Mouse (Mus musculus): Measurements from ENCODE around the gene Sbno2.
"Not testable (repeated sequence)": the region's sequence is repeated elsewhere in the genome, so short reads cannot be mapped to it uniquely, and the experiment has no call there.

Sbno2 gene

DNA sequence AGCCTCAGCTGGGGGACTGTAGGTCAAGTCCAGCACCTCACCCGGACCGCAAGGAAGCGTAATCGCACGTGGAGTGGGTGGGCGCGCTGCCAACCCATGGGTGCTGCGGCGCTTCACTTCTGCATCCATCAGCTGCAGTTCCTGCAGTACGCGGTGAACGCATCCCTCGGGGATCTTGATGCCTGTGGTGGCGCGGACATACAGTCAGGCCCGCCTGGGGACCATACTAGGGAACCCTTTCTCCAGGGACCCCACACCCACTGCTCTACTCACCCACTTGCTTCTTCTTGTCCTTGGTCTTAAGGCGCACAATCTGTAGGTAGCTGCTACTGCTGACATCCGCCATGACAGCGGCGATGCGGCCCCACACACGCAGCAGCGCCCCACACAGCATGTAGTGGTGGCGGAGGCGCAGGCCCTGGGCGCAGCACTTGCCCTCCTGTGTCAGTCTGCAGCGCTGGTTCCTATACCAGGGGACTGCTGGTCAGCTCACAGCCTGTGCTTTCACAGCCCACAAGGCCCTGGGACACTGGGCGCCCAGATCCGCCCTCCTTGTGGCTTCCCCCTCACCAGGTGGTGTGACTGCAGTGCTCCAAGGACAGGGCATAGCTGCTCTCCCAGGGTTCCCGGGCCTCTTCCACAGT lies 47.6 kb downstream of the Sbno2 start:
- in situ Hi-C loops (cut with MboI, MseI): no loop called here

DNA sequence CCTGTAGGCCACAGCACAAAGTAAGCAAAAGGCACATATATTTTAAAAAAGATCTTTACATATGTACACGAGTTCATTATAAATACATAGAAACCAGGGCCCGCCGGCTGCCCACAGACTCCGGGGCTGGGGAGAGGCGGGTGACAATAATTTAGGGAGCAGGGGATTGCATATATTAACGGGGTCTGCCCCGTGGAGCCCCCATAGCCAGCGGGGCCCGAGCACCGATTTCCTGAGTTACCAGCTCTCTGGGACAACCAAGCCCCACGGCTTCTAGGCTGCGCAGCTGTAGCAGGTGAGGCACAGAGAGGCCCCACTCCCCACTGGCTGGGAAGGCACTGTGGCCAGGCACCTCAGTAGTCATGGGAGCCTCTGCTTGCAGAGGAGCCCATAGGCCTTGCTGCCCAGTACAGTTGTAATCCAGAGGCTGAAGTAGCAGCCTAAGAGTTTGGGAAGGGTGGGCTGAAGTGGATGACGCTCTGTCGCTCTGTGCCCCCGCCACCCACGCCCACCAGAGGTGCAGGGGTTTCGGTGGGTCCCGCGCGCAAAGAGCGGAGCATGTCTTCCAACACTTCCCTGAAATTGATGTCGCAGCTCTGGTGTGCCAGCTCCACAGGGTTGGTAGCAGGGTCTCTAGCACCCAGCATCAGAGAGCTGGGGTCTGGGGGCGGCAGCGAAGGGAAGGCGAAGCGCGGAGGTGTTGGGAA lies 48.2 kb downstream of the Sbno2 start:
- in situ Hi-C loops (cut with MboI, MseI): no loop called here

DNA sequence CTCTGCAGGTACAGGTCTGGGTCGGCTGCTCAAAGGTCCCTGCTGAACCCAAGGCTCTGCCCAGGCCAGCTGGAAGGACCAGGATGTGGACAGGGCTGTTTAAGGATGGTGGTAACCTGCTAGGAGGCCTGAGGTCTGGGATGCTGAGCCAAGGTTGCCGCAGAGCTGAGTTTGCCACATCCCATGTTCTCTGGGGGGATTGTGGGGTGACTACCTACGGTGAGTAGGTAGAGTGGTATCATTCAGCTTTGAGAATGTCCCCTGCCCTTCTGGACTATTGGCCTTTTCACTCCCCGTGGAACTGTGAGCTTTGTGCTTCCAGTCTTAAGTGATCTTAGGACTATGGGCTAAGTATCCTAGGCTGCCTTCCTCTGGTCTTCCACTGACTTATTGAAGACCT lies 48.9 kb downstream of the Sbno2 start:
- in situ Hi-C loops (cut with MboI, MseI): no loop called here

DNA sequence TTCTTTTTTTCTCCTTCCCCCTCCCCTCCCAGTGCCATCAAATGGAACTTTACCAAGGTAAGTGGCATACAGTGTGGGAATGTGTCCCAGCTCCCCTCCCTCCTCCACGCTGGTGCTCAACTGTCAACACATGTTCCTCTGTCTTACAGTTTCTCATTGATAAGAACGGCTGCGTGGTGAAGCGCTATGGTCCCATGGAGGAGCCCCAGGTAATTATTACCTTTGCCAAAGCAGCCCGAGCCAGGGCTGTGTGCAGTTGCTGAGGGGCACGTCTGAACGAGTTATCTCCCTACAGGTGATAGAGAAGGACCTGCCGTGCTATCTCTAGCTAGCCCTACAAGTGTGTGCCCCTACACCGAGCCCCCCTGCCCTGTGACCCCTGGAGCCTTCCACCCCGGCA lies 49.5 kb downstream of the Sbno2 start:
- in situ Hi-C loops (cut with MboI, MseI): no loop called here

DNA sequence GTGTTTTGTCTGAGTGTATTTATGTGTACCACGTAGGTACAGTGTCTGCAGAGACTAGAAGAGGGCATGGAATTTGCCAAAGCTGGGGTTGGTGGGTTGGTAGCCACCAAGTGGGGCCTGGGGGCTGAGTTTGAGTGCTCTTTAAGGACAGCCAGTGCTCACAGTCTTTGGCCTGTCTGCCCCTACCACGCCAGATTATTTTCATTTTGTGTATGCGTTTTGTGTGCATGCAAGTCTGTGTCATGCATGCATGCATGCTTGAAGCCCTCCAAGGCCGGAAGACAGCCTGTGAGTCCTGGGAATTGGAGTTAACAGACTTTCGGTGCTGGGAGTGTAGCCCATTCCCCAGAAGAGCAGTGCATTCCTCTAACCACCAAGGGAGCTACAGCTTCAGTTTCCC lies 50.0 kb downstream of the Sbno2 start:
- in situ Hi-C loops (cut with MboI, MseI): no loop called here

DNA sequence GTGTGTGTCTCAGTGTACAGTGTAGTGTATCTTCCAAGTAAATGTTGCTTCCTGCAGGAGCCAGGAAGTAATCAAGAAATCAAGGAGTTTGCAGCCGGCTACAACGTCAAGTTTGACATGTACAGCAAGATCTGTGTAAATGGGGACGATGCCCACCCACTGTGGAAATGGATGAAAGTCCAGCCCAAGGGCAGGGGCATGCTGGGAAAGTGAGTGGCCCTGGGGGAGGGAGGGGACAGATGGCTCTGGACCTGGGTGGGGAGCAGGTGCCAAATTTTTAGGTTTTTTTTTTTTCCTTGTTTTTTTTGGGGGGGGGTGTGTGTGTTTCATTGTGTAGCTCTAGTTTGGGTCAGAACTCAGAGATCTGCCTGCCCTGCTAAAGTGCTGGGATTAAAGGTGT lies 50.5 kb downstream of the Sbno2 start:
- in situ Hi-C loops (cut with MboI, MseI): not testable (repeated sequence)

DNA sequence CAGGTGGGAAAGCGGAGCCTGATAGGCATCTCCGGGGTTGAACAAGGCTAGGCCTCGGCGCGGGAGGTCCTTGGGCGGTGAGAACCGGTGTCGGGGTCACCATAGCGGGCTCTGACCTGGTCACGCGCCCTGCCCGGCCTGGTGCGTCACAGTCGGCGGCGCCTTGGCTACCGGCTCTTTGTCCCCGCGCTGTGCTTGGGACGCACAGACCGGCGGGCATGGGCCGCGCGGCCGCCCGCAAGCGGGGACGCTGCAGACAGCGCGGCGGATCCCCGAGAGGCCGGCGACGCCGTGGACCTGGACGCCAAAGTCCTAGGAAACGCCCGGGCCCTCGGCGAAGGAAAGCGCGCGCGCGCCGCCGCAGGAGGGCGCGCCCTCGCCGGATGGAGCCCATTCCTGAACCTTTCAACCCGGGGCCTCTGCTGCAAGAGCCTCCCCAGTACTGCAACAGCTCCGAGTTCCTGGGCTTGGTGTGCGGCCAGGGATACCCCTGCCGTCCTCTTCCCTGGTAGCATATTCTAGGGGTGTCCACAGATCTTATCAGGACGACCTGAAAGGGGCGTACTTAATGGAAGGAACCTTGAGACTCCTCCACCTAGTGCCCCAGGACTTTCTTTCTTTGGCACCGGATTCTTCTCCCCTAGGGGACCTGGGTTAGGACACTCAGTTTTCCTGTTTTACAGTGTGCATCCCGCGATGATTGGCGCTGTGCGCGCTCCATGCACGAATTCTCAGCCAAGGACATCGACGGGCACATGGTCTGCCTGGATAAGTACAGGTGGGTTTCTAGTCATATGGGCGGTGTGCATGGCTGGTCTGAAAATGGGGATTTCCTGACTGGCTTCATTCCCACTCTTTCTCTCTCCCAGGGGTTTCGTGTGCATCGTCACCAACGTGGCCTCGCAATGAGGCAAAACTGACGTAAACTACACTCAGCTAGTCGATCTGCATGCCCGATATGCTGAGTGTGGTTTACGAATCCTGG lies 51.2 kb downstream of the Sbno2 start:
- in situ Hi-C loops (cut with MboI, MseI): no loop called here

DNA sequence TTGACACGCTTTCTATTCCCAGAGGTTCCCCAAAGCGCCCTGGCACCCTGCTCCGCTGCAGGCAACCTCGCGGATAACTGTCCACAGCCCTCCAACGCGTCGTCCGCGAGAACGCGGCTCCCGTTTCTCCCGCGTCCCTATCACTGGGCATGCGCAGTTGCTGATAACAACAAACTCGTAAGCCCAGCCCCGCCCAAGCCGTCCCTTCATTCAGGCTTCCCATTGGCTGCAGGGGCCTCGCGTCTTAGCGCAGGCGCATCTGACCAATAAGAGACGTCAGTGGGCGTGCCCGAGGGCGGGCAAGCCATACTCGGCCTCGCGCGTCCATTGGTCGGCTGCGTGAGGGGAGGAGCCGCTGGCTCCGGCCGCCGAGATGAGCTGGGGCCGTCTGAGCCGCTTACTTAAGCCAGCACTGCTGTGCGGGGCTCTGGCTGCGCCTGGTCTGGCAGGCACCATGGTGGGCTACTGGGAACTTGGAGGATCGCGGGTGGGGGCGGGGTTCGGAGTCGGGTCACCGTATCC lies 52.1 kb downstream of the Sbno2 start:
- in situ Hi-C loops (cut with MboI, MseI): no loop called here

DNA sequence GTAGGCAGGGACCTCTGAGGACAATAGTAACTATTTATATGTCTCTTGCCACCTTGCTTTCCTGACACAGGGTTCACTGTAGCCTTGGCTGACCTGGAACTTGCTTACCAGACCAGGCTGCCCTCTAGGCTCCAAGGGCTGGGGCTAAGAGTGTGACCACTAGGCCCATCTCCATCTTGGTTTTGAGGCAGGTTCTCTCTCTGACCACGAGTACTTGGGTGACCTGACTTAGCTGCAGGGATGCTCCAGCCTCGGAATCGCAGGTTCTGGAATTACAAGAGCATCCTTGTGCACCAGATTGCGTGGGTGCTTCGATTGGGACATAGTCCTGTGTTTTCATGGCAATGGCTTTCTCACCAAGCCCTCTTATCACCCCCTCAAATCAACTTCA lies 53.0 kb downstream of the Sbno2 start:
- in situ Hi-C loops (cut with MboI, MseI): no loop called here

DNA sequence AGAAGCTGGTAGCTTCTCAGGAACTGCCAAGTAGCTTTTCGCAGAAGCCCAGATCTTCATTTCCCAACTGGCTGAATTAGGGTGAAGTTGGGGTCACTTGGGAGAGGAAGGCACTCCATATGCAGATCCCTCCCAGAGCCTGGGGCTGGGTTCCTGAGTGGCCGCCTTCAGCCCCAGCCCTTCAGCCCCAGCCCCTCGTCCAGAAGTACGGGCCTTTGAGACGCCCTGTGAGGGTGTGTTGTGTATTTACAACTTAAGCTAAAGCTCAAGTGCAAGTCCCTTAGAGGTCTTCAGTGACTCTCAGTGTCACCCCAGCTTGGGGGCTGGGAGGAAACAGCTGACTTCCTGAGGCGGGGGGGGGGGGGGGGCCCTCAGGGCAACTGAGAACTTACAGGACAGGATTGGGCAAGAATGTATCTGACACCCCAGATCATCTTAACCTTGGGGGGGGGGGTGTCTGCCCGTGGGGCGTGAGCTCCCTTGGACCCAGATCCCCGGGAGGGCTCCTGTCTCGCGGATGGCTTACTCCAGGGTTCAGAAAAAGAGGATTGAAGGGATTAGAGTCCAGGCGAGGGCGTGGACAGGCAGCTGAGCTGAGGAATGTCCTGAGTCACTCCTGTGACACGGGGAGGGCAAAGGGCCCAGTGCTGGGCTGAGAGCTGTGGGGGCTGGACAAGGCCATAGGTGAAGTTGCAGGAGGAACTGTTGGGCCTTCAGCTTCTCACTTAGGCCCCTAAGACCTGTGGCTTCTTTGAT lies 53.6 kb downstream of the Sbno2 start:
- in situ Hi-C loops (cut with MboI, MseI): no loop called here

DNA sequence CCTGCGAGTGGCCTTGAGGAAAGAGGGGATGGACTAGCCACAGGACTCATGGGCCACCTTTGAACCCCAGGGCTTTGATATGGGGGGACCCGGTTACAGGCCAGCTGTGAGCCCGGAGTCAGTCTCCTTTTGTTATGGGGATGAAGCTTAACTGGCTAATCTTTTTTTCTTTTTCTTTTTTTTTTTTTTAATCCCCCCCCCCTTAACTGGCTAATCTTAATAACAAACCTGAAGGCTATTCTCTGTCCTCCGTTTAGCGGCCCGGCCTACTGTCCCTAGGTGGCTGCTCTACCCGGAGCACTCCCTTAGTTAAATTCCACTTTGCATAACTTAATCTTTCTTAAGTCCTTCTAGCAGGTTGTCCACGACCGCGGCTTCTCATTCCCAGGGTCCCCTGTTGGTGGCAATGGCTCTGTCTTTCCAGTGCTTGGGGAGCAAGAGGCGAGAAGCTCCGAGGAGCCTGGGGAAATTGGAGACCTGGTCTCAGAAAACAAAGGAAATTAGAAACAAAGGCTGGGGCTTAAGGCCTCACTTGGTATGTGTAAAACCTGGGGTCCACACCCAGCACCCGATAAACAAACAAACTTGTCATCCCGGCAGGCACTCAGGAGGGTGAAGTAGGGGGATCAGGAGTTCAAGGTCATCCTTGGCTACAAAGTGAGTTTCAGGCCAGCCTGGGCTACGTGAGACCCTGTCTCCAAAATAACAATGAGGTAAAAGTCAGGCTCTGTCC lies 54.3 kb downstream of the Sbno2 start:
- in situ Hi-C loops (cut with MboI, MseI): no loop called here

DNA sequence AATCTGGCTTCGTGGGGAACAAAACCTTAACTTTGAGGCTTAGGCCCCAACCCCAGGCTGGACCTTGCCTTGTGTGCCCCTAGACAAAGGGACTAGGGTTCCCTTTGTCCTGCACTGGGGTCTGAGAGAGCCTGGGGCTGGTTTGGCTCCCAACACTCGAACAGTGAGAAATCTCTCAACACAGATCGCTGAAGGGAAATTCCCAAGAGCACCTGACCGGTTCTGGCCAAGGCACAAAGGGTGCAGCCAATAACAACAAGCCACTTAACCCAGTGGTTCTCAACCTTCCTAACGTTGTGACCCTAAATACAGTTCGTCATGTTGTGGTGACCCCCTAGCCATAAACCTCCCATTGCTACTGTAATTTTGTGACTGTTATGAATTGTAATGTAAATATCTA lies 55.1 kb downstream of the Sbno2 start:
- in situ Hi-C loops (cut with MboI, MseI): no loop called here

DNA sequence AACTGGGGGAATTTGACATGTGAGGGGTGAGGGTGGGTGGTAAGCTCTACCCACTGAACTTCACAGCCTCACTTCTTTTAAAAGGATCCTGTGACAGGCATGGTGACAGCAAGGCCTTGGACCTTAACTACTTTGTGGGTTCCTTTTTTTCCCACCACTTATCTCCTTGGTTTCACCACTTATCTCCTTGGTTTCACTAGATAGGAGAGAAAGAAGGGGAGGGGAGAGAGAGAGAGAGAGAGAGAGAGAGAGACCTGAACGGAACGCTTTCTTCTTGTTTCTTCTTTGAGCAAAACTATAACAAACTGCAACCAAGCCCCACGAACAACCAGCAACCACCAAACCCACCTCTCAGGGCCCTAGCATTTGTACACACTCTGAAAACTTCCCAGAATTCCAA lies 56.5 kb downstream of the Sbno2 start:
- in situ Hi-C loops (cut with MboI, MseI): no loop called here

DNA sequence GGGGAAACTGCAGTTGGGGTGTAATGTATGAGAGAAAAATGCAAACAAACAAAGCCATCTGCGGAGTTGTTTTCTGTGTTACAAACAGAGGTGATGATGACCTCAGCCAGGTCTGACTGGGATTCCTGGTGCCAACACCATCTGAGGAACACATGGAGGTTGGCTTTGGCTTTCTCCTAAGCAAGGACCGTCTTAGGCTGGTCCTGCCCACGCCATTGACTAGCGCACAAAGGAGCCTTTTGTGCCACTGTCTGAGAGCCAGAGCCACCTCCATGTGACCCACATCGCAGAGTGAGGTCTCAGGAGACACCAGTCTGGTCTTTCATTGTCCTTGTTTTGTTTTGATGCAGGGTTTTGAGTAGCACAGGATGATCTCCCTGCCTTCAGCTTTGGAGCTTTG lies 57.0 kb downstream of the Sbno2 start:
- in situ Hi-C loops (cut with MboI, MseI): no loop called here

DNA sequence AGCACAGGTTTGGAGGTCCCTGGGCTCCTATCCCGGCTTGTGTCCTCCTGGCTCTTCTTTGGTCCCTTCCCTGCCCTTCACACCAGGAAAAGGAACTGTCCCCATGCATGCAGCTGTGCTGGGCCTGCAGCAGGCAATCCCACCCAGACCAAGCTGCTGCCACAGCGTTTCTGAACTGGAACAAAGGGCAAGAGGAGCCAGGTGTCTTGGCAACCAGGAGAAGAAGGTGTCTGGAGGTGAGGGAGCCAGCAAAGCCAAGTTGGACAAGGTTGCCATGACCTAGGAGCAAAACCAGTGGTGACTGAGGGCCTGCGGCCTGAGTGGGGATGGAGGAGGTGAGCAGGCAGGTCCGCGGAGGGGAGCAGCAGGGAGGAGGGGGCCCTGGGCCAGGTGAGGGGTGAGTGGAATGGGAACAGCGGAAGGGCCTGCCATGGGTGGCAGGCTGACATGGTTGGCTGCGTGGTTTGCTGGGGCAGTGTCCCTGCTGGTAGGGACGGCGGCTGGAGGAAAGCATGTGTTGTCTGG lies 58.3 kb downstream of the Sbno2 start, which contains the start of gene Gpx4:
Gpx4 (plus strand) TSS at position 126 of the 525 bp plus-strand sequence.
- in situ Hi-C loops (cut with MboI, MseI): no loop called here

DNA sequence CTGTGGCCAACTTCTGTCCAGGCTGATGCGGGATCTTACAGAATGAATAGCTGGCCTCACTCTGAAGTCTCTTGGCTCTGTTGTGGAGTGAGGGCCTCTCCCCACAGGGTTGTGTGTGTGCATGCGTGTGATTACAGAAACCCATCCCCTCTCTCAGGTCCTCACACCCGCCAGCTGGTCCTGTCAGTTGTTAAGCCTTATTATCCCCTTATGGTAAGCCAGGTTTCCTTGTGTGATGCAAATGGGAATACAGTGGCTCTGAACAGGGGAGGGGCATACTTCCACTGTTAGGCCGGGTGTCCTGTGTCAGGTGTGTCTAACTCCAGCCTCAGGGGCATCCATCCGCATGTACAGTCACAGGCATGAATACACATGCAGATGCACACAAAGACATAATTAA lies 59.6 kb downstream of the Sbno2 start:
- in situ Hi-C loops (cut with MboI, MseI): no loop called here

DNA sequence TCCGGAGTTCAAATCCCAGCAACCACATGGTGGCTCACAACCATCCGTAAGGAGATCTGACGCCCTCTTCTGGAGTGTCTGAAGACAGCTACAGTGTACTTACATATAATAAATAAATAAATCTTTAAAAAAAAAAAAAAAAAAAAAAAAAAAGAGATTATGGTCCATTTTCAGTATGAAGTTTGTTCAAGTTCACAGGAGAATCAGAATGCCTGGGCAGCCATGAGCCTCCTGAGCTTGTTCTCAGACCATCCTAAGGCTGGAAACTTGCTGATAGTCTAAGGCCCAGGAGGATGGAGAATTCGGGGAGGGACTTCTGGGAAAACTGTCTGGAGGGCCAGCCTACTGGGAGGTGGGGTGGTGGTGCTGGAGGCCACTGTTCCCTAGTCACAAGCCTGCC lies 60.0 kb downstream of the Sbno2 start:
- in situ Hi-C loops (cut with MboI, MseI): not testable (repeated sequence)

DNA sequence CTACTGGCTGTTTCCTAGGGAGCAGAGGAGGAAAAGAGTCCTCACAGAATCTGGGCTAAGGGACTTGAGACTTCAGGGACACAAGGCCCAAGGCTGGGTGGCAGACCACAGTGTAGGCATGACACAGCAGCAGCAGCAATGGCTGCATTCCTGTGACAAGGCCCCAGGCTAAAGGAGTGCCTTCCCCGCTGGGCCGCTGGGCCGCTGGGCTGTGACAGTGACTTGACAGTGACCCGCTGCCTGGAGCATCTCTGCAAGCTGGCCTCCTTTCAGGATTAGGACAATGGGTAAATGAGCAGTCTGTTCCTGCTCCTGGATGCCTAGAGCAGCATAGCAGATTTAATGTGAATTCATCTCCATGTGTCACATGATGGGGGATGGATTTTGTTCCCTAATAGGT lies 61.3 kb downstream of the Sbno2 start:
- in situ Hi-C loops (cut with MboI, MseI): no loop called here

DNA sequence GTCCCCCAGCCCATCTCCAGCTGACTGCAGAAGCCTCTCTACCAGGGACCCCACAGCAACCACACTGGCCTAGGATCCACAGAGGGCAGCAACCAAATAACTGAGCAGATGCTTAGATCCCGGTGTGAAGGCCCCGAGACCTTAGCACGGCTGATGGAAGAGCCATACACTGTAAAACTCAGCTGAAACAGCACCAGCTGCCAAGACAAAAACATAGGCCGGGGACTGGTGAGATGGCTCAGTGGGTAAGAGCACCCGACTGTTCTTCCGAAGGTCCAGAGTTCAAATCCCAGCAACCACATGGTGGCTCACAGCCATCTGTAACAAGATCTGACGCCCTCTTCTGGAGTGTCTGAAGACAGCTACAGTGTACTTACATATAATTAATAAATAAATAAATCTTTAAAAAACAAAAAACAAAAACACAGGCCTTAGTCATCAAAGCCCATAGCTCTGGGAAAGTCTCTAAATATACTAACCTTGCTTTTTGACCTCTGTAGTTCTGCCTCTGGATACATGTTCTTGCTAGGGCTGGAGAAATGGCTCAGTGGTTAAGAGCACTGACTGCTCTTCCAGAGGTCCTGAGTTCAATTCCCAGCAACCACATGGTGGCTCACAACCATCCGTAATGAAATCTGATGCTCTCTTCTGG lies 63.8 kb downstream of the Sbno2 start:
- in situ Hi-C loops (cut with MboI, MseI): not testable (repeated sequence)

DNA sequence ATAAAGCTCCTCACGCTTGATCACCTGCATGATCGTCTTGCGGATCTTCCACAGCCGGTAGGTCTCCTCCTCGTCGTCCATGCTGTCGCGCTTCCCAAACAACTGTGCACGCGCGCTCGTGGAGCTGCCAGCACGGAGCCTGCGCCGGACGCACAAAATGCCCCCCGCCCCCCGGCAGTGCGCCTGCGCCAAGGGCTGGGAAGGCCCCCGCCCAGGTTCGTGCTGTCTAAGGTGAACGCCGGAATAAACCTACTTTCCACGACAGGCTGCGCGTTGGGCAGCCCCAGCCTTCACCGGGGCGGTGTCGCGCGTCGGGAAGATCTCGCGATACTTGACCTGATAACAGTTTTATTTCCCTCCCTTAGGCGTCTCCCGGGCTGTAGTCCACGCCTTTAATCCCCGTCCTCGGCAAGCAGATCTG lies 65.8 kb downstream of the Sbno2 start, which contains the start of gene Polr2e:
Polr2e (minus strand) TSS at position 237 of the 421 bp plus-strand sequence.
- in situ Hi-C loops (cut with MboI, MseI): no loop called here
